Mouse (Mus musculus): ENCODE data around the gene Flt4.
"Not testable (repeated sequence)": the region's sequence is repeated elsewhere in the genome, so short reads cannot be mapped to it uniquely, and the experiment has no call there.

Flt4 gene

DNA sequence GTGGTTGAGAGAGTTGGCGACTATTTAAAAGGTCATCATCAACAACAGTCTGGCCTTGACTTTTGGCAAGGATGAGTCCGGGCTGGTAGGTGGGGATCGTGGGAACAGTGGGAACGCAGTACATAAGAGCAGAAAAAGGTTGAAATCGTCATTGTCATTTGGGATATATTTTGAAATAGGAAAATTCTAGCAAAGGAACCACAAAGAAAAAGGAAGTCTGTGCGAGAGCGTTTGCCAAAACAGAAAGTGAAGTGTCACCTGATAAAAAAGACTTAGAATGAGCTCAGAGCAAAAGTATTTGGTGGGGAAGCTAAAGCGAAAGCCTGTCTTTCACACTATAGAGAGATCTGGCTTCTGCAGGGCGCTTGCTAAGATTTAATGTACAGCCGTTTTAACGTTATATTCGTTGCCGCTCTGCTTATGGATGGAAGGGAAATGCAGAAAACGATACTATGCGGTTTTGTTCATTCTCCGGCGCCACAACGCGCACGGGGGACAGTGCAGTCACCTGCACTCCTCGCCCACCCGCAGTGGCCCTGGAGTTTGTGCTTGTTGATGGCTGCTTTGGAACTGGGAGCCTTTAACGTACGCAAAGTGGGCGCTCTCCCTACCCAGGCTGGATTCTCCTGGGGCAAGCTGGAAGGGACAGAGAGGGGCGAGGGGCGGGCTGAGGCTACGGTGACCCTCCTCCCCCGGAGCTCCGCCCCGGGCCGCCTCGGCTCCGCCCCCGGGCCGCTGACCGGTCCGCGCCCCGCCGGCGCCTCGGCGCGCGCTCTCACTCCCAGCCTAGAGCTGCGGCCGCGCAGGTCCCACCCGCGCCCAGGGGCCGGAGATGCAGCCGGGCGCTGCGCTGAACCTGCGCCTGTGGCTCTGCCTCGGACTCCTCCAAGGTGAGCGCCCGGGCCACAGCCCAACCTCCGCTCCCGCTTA is at the start of gene Flt4:
Gene Flt4 (plus strand): TSS at position 326 of the 930 bp plus-strand sequence.
- DNase-seq = not testable (repeated sequence)

GRCm38 (mm10) chr11:49575054-49575453 is 34.0 kb upstream of the Flt4 start:
- DNase-seq = not testable (repeated sequence)

DNA sequence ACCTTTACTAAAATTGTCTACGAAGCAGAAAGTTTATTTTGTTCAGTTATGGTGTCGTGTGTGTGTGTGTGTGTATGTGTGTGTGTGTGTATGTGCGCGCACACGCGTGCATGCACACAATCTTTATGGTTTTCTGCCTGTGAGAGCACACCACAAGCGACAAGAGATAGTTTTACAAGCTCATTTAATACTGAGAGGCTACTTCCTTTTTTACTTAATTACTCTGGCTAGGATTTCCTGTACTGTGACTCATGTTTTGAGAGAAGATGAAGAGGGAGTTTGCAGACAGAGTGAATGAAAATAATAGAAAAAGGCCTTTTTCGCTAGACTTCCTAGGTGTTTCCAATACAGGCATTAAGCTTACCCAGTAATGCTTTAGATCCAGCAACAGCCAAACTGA is 28.6 kb upstream of the Flt4 start:
- not testable (repeated sequence) for DNase-seq

DNA sequence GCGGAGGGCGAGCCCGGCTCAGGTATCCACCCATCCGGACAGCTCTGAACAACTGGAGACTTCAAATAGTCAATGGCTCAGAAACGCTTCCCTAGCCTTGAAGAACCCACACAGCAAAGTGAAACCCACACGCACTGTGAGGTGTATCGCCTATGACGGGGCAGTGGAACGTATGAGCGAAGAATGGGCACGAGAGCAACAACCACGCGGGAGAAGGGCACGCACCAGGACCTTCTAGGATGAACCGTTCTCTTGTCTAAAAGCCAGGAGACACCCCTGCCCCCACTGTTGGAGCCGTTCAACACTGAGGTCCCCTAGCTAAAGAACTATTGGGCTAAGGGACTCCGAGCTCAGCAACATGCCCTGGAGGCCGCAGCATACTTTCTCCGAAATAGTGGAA is 18.9 kb upstream of the Flt4 start:
- no peak for DNase-seq

DNA sequence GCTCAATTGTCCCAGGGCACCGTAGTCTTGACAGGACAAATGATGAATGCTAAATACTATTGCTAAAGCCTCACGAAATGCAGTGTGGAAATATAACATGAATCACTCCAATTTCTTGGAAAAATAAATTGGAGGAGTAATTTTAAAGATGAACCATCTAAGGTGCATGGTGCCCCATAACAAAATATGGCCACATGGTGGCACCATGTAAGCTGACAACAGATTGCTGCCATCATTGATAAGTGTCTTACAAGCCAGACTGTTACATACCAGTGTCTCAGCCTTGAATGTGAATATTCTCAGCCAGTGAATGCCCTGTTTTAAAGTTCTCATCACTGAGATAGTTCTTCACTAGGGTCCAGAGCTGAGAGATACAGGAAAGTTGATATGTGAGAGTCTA is 11.9 kb upstream of the Flt4 start:
- DNase-seq = not testable (repeated sequence)

DNA sequence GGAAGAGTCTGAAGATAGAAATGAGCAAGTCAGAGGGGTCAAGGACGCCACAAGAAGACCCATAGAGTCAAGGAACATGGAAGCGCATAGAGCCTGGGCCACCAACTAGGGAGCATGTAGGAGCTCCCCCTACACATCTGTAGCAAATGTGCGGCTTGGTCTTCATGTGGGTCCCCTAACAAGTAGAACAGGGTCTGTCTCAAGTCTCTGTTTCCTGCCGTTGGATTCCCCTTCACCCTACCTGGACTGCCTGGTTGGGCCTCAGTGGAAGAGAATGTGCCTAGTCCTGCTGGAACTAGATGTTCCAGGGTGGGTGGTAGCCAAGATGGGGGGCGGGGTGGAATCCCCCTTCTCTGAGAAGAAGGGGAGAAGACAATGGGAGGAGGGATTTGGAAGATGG is 757 bp upstream of the Flt4 start:
- DNase-seq = not testable (repeated sequence)

DNA sequence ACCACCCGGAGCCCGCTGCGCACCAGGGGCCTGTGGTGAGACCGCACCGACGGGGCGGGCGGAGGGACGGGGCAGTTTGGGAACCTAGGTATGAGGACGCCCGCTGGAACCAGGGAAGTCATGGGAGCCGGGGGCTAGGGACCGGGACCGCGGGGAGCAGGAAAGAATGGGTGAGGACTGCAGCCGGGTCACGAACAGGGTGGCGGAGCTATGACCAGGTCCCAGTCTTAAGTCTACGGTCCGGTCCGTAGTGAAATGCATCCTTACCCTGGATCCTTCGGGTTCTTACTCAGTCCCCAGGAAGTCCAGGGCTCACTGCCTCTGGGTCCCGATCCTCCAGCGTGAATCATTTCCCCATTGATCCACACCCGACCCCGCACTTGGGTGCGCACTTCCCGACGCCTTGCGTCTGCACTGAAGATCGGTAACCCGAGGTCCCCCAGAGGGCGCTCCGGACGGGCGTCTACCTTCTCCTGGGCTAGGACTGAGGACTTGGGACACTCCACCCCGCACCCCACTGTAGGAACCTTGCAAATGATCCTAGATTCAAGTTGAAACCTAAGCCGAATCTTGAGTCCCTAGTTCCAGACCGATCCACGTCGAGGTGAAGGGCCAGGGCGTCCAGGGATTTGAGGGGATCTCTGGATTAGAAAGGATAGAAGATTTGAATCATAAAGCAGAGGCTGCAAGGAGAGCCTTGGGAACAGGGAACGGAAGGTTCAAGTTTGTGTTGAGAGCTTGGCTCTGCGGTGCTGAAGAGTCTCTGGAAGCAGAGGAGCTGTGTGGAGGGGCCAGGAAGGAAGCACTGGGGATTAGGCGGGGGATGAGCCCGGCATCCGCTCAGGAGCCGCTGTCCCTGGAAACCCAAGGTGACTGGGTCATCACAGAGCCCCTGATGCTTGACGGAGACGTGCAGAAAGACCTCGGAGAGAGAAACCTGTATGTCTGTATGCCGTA is 1.1 kb downstream of the Flt4 start:
- not testable (repeated sequence) for DNase-seq

- DNase-seq = not testable (repeated sequence)
Measured at GRCm38 (mm10) chr11:49611349-49611748, 2.3 kb downstream of the Flt4 start.

- no peak for DNase-seq
Measured at GRCm38 (mm10) chr11:49612154-49612553, 3.1 kb downstream of the Flt4 start.

- no peak for DNase-seq
Measured at GRCm38 (mm10) chr11:49613349-49613748, 4.3 kb downstream of the Flt4 start.

DNA sequence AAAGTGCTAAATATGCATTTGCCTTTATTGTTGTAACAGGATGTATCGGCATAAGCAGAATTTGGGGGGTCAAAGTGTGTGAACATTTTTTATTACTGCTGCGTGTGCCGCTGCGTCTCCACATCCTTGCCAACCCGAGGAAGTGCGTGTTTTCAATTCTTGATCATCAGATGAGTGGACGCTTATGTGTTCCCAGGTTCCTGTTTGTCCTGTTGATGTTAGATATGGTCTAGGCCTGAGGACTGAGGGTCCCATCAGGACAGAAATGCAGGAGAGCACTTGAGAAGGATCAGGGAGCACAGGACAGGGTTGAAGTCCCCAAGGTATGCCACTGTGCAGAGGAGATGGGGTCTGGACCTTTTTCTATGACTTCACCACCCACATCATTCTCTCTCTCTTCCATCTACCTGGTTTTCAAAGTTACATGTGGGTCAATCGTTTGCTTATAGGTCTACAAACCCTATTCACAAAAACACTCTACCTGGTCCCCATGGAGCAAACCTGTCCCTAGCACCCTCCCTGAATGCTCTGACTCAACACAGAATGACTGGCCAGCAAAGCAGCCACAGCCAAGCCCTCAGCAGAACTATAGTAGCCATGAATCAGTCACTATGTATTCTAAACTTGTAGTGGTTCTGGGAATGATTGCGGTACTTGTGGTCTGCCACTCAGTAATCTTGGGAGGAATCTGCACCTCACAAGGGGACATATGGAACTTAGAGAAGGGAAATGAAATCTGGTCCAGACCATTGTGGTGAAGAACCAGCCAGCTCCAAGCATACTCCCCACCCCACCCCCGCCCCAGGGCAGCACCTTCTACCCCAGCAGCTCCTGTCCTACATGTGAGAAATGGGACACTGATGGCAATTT is 7.0 kb downstream of the Flt4 start:
- DNase-seq = no peak

- no peak for DNase-seq
Measured at GRCm38 (mm10) chr11:49618476-49618875, 9.4 kb downstream of the Flt4 start.

DNA sequence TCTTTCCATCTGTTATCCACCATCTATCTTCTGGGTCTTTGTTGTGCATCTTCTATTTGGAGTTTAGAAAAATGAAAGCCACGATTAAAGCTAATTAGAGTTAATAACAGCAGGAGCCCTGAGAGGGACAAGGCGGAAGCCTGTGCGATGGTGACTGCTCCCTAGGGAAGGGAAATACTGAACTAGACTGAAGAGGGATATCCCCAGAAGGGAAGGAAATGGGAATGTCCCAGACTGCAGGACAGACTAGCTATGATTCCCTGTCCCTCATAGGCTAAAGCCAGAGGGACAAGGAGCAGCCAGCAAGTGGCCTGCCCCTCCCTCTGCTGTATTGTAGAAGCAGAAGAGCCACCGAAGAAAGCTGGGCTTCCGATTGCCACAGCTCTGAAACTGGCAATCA is 12.9 kb downstream of the Flt4 start:
- no peak for DNase-seq

GRCm38 (mm10) chr11:49624156-49624555 is 15.1 kb downstream of the Flt4 start:
- DNase-seq = no peak

GRCm38 (mm10) chr11:49625863-49626262 is 16.8 kb downstream of the Flt4 start:
- no peak for DNase-seq

- no peak for DNase-seq
Measured at GRCm38 (mm10) chr11:49626748-49627147, 17.7 kb downstream of the Flt4 start.

DNA sequence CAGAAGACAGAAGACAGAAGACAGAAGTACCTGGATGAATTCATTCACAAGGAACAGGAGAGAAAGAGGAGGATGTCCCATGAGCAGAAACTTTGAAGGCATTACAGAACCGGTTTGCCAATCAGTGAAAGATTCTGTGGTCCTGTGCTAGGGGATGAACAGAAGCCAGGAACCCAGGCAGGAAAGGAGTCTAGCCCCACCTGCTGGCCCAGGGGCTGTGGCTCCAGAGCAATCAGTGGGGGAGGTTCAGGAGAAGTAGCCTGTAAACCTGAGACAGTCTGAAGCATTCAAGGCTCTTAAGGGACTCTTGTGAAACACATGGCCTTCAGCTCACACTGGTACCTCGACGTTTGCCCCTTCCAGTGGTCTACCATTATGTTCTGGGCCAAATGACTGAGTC is 22.1 kb downstream of the Flt4 start:
- DNase-seq = no peak

GRCm38 (mm10) chr11:49632256-49632655 is 23.2 kb downstream of the Flt4 start:
- DNase-seq = no peak

- no peak for DNase-seq
Measured at GRCm38 (mm10) chr11:49634101-49634500, 25.0 kb downstream of the Flt4 start.

- no peak for DNase-seq
Measured at GRCm38 (mm10) chr11:49635671-49636070, 26.6 kb downstream of the Flt4 start.

DNA sequence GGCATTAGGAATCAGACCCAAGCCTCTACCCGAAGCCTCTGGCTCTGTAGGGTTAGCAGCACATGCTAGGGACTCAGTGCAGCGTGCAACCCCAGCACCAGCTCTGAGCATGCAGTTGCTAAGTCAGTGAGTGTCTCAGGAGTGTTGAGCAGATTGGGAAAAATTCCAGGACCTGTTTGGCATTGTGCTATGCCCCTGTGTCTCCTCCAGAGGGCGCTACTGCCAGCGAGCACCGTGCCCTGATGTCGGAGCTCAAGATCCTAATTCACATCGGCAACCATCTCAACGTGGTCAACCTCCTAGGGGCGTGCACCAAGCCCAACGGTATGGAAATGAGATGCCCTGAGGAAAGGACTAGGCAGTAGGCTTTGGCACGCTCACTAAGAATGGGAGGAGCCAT is 27.4 kb downstream of the Flt4 start:
- no peak for DNase-seq

- DNase-seq = no peak
Measured at GRCm38 (mm10) chr11:49645677-49646076, 36.6 kb downstream of the Flt4 start.
